Mouse (Mus musculus) neural tube, embryonic 13.5 days (tissue): Measurements from ENCODE around the gene Fam89a. TPM values are rescaled to one million over a fixed set of nuclear protein-coding genes. Genes with fewer than 3 reads are reported as not detected.
A peak's percentile ranks its signal among the peaks of the same experiment; 100 is the strongest.

Experiments used
- ATAC-seq: fragments of 200-750 bp; cut with Nextera tagmentation; 2 replicates; pipeline ENCODE4 v1.8.0; 2017; ENCODE audit warnings: low read depth, mild to moderate bottlenecking, moderate TSS enrichment, moderate library complexity
- H3K27ac ChIP-seq: fragments of 300-500 bp; sonication (generic); replicated peaks from 2 replicates; pipeline ENCODE4 v1.5.1; 2015; ENCODE audit warnings: moderate library complexity, mild to moderate bottlenecking, inconsistent platforms
- H3K27me3 ChIP-seq: fragments of 300-500 bp; sonication (generic); 2 replicates; pipeline ENCODE4 v1.6.1; 2015; ENCODE audit warnings: mild to moderate bottlenecking, inconsistent platforms
- H3K36me3 ChIP-seq: fragments of 300-500 bp; sonication (generic); 2 replicates; pipeline ENCODE4 v1.6.1; 2015; ENCODE audit warnings: mild to moderate bottlenecking, inconsistent platforms
- H3K4me1 ChIP-seq: fragments of 300-500 bp; sonication (generic); replicated peaks from 2 replicates; pipeline ENCODE4 v1.6.1; 2015; ENCODE audit warnings: inconsistent platforms
- H3K4me2 ChIP-seq: fragments of 300-500 bp; sonication (generic); 2 replicates; pipeline ENCODE4 v1.6.1; 2015; ENCODE audit warnings: inconsistent platforms, mild to moderate bottlenecking, moderate library complexity
- H3K4me3 ChIP-seq: fragments of 300-500 bp; sonication (generic); 2 replicates; pipeline ENCODE4 v1.5.1; 2015; ENCODE audit warnings: mild to moderate bottlenecking, inconsistent platforms
- H3K9ac ChIP-seq: fragments of 300-500 bp; sonication (generic); 2 replicates; pipeline ENCODE4 v1.6.1; 2015; ENCODE audit warnings: moderate library complexity, mild to moderate bottlenecking, inconsistent platforms
- H3K9me3 ChIP-seq: fragments of 300-500 bp; sonication (generic); 2 replicates; pipeline ENCODE4 v1.6.1; 2016; ENCODE audit warnings: inconsistent platforms
- WGBS: fragments of 180-500 bp; shearing (Covaris S2); methylation state at CpG from one replicate; pipeline ENCODE4 v1.1.7; 2015; 5-methylcytosine and 5-hydroxymethylcytosine counted together
- polyA plus RNA-seq: library from polyadenylated mRNA; unstranded; fragments of >200 nt; fragmentation: Nextera tagmentation; extraction: Ambion mirVana; gene quantifications from 2 replicates; pipeline ENCODE4 v1.2.1, GENCODE M21; 2015

Fam89a gene
- 12.1 and 15.9 TPM in 2 replicates for polyA plus RNA-seq

DNA sequence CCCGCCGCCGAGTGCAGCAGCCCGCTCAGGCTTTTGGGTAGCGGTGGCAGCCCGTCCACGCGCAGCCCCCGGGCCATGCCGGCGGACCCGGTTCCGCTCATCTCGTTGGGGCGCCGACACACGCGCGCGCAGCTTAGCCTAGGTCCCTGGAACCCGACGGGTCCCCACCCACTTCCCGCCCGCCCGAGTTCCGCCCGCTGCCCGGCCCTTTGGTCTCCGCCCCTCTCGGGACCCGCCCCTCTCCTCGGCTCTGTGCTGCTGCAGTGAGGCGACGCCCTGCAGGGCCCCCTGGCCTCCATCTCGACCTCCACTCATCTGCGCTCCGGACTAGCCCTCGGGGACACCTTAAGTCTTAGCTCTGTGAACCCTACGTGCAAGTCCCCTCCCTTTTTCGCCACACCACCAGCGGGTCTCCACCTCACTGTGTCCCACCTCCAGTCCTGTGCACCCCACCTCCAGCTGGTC is at the start of gene Fam89a:
Fam89a (minus strand) TSS at position 124 of the 465 bp plus-strand sequence.
- H3K36me3 ChIP-seq: no peaks in the 10 kb centered on the region
- H3K4me3 ChIP-seq: peak within 1 kb of the TSS; percentile 49
- H3K27me3 ChIP-seq: peaks cover 59% of the 10 kb centered on the region
- 0 out of 2 replicates have a peak, but pooled peaks have one; percentile 36 for ATAC-seq
- 2% methylated on average over 32 of the region's 41 CpGs for WGBS
- H3K9me3 ChIP-seq: no peaks in the 10 kb centered on the region; the same call in 1 of the 2 replicates
- H3K27ac ChIP-seq: no peak within 1 kb of the TSS; the same call in 1 of the 2 replicates
- peak within 1 kb of the TSS; percentile 64 for H3K9ac ChIP-seq
- peaks cover 27% of the 10 kb centered on the region for H3K4me1 ChIP-seq
- peak within 1 kb of the TSS; percentile 79 for H3K4me2 ChIP-seq

DNA sequence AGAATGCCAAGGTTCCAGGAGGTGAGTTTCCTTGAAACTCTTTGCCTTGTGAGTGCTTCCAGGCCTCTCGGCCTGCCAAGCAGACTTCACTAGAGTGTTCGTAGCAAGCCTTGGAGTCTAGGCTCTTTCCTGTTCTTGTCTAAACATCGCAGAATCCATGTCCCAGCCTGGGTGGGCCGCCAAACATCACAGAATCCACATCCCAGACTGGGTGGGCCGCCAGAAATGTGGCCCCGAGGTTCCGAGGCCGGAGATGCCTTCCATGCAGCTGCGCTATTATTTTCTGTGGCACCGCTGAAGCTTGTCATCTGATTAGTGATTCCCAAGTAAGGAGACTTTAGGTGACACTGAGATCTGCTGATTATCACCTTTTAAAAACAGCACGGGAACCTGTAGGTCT is 48.9 kb upstream of the Fam89a start:
- no peak for ATAC-seq

DNA sequence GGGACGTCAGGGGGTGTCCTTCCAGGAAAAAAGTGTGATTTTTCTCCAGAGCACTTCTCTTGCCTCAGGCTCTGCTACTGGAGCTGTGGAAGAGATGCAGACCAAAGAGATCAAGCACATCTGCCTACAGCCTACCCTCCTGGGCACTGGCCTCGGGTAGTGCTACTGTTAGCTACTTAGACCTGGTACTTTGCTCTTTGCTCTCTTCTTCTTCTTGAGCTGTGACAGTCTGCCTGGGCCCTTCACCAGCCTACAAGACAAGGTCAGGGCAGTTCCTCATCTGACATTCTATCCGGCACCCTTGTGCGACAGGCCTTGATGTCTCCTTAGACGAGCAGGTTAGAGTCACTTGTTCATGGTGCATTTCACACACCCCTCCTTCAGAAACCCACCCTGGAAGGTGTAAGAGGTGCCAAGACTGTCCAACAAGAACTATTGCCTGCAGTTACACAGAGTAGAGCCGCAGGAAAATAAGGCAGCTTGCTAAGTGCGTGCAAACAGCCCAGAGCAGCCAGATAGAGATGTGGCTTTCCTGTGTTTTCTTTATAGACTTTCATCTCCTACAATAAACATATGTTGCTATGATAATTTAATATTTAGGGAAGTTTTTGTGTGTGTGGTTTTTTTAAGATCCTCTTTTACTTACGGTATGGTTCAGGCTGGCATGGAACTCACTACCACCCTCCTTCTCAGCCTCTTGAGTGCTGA is 44.3 kb upstream of the Fam89a start:
- peaks cover 79% of the 10 kb centered on the region for H3K4me1 ChIP-seq
- WGBS: 68% methylated on average over 8 of the region's 8 CpGs
- H3K4me2 ChIP-seq: peak overlapping the region; percentile 89

More for the DNA sequence above, 48.9 kb upstream of the Fam89a start:
- Histone ChIP-seq H3K9me3 (no peaks in the 10 kb centered on the region), H3K4me2 (no peak overlapping the region), H3K4me1 (peaks cover 43% of the 10 kb centered on the region), H3K9ac (no peak overlapping the region), H3K36me3 (peaks cover 18% of the 10 kb centered on the region), H3K4me3 (no peak overlapping the region), H3K27ac (no peak overlapping the region), H3K27me3 (peaks cover 12% of the 10 kb centered on the region)
- WGBS: 48% methylated on average over 11 of the region's 11 CpGs

DNA sequence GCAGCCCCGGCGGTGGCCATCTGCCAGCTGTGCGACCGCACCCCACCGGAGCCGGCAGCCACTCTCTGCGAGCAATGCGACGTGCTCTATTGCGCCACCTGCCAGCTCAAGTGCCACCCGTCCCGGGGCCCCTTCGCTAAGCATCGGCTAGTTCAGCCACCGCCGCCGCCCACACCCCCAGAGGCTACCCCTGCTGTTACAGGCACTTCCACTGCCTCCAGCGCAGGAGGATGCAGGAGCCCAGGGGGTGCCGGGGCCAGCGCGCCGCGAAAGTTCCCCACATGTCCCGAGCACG is 42.8 kb upstream of the Fam89a start:
- Histone ChIP-seq H3K27ac (peak overlapping the region; percentile 98), H3K4me1 (peaks cover 78% of the 10 kb centered on the region), H3K4me2 (peak overlapping the region; percentile 89), H3K9ac (peak overlapping the region; percentile 93), H3K4me3 (peak overlapping the region; percentile 84), H3K9me3 (no peaks in the 10 kb centered on the region), H3K27me3 (peaks cover 29% of the 10 kb centered on the region), H3K36me3 (0 out of 2 replicates have a peak, but pooled peaks cover 7% of the 10 kb centered on the region)
- under 1% methylated on average over 25 of the region's 25 CpGs for WGBS
- ATAC-seq: peak; percentile 20

More for the DNA sequence above, 44.3 kb upstream of the Fam89a start:
- H3K4me3 ChIP-seq: peak overlapping the region; percentile 84
- no peak overlapping the region for H3K27ac ChIP-seq
- H3K9ac ChIP-seq: peak overlapping the region; percentile 93
- no peaks in the 10 kb centered on the region for H3K9me3 ChIP-seq
- peaks cover 29% of the 10 kb centered on the region for H3K27me3 ChIP-seq
- 0 out of 2 replicates have a peak, but pooled peaks cover 7% of the 10 kb centered on the region for H3K36me3 ChIP-seq
- ATAC-seq: no peak

DNA sequence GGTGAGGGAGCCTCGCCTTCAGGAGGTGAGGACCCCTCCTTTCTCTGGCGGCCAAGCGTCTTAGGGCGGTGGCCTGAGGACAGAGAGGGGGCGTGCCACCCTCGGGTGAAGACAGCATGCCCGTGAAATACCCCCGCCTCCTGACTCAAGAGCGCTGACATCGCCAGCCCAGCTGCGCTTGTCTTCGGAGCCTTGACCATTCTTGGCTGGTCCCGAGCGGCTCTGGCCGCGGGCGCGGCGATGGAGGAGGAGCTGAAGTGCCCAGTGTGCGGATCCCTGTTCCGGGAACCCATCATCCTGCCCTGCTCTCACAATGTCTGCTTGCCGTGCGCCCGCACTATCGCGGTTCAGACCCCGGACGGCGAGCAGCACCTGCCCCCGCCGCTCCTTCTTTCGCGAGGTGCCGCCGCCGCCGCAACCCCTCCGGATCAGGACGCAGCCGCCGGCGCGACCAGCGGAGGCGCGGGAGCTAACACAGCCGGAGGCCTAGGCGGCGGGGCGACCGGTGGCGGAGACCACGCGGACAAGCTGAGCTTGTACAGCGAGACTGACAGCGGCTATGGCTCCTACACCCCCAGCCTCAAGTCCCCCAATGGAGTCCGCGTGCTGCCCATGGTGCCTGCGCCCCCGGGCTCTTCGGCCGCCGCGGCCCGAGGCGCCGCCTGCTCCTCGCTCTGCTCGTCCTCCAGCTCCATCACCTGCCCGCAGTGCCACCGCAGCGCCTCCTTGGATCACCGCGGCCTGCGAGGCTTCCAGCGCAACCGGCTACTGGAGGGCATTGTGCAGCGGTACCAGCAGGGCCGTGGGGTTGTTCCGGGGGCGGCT is 42.2 kb upstream of the Fam89a start:
- peak overlapping the region; percentile 93 for H3K9ac ChIP-seq
- WGBS: under 1% methylated on average over 81 of the region's 81 CpGs
- ATAC-seq: peak; percentile 25
- H3K9me3 ChIP-seq: no peaks in the 10 kb centered on the region
- peak overlapping the region; percentile 84 for H3K4me3 ChIP-seq
- 0 out of 2 replicates have a peak, but pooled peaks cover 4% of the 10 kb centered on the region for H3K36me3 ChIP-seq
- H3K4me2 ChIP-seq: peak overlapping the region; percentile 89
- H3K27ac ChIP-seq: peak overlapping the region; percentile 98
- H3K27me3 ChIP-seq: peaks cover 29% of the 10 kb centered on the region
- H3K4me1 ChIP-seq: peaks cover 73% of the 10 kb centered on the region

DNA sequence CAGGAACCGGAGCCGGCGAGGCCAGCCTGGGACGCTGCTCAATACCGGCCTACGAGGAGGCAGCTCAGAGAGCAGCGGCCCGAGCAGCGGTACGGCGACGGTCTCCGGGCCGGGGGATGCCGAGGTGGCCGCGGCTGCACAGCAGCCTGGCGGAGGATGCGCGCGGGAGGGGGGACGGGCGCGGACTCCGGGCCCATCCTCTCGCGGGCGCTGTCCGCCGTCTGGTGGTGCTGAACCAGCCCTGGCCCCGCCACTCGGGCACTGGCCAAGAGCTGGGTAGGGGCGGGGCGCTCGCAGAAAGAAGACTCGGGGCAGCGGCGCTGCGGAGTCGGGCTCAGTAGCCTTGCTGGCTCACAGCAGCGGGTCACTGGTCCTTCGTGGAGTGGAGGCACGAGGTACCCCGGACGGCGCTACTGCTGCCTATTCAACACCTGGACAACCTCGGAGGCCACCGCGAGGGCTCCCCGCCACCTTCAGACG is 41.6 kb upstream of the Fam89a start:
- H3K27ac ChIP-seq: peak overlapping the region; percentile 98
- H3K4me1 ChIP-seq: peaks cover 66% of the 10 kb centered on the region
- peak overlapping the region; percentile 93 for H3K9ac ChIP-seq
- under 1% methylated on average over 46 of the region's 51 CpGs for WGBS
- H3K27me3 ChIP-seq: peaks cover 29% of the 10 kb centered on the region
- peak overlapping the region; percentile 89 for H3K4me2 ChIP-seq
- H3K4me3 ChIP-seq: peak overlapping the region; percentile 84
- H3K9me3 ChIP-seq: no peaks in the 10 kb centered on the region
- no peaks in the 10 kb centered on the region for H3K36me3 ChIP-seq
- peak; percentile 77 for ATAC-seq

DNA sequence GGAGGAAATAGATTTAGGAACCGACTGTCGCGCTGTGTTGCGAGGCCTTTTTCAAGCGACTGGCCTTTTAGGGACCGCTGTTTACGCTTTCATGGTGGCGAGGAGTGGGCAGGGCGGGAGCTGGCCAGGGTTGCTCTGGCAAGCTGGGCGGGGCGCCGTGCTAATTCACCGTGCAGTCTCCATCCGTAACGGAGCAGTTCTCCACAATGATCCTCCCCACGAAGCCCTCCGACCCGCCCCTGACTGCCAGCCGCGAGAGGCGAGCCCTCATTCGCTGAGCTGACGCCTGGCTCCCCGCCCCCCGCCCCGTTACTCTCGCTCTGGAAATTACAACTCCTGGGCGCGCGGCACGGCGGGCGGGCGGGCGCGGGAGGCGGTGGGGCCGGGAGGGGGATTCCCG is 41.1 kb upstream of the Fam89a start, which contains the start of gene Trim67:
Trim67 (plus strand) TSS at position 385 of the 400 bp plus-strand sequence.
- under 1% methylated on average over 39 of the region's 39 CpGs for WGBS
- Histone ChIP-seq H3K4me2 (peak within 1 kb of the TSS; percentile 89), H3K4me1 (peaks cover 62% of the 10 kb centered on the region), H3K4me3 (peak within 1 kb of the TSS; percentile 84), H3K9me3 (no peaks in the 10 kb centered on the region), H3K36me3 (no peaks in the 10 kb centered on the region), H3K27me3 (peaks cover 29% of the 10 kb centered on the region), H3K9ac (peak within 1 kb of the TSS; percentile 93), H3K27ac (peak within 1 kb of the TSS; percentile 98)
- peak; percentile 94 for ATAC-seq

DNA sequence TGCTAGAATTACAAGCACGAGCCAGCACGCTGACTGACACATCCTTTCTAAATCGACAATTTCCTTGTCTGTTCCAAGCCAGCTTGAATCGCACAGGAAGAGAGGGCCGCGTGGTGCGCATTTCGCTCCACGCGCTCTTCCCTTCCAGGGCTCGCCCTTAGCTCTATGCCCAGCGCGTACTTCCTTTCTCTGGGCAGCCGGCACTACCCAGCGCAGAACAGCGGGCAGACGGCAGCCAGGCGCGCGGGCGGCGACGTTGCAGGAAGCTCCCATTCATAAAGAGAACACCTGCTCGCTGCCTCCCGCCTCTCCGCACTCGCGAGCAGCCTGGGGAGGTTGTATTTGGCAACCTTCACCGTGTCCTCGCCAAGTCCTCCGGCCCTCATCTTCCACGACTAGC is 40.6 kb upstream of the Fam89a start:
- peaks cover 57% of the 10 kb centered on the region for H3K4me1 ChIP-seq
- peak overlapping the region; percentile 89 for H3K4me2 ChIP-seq
- WGBS: under 1% methylated on average over 32 of the region's 32 CpGs
- peak overlapping the region; percentile 93 for H3K9ac ChIP-seq
- H3K27me3 ChIP-seq: peaks cover 29% of the 10 kb centered on the region
- peak overlapping the region; percentile 84 for H3K4me3 ChIP-seq
- H3K36me3 ChIP-seq: no peaks in the 10 kb centered on the region
- H3K9me3 ChIP-seq: no peaks in the 10 kb centered on the region
- peak; percentile 41 for ATAC-seq
- H3K27ac ChIP-seq: peak overlapping the region; percentile 98

DNA sequence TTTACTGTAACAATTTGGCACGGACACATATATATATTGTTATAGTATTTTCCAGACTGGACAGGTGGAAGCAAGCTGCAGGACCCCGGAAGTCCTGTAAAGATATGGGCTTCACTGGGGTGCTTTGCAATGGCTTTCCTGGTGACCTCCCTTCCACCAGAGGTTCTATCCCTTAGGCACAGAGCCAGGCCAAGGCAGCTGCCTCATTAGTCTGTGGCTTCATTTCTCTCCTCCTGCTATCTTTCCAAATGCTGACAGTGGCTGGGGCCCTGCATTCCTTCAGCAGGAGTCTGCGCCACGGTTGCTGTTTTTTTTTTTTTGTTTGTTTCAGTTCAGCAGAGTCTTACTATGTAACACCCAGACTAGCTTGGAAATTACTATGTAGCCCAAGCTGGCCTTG is 40.1 kb upstream of the Fam89a start:
- H3K4me2 ChIP-seq: peak overlapping the region; percentile 89
- no peaks in the 10 kb centered on the region for H3K36me3 ChIP-seq
- H3K9me3 ChIP-seq: no peaks in the 10 kb centered on the region
- H3K9ac ChIP-seq: peak overlapping the region; percentile 93
- H3K27me3 ChIP-seq: peaks cover 27% of the 10 kb centered on the region
- H3K27ac ChIP-seq: peak overlapping the region; percentile 98
- WGBS: 46% methylated on average over 4 of the region's 4 CpGs
- no peak for ATAC-seq
- H3K4me1 ChIP-seq: peaks cover 53% of the 10 kb centered on the region
- peak overlapping the region; percentile 84 for H3K4me3 ChIP-seq

DNA sequence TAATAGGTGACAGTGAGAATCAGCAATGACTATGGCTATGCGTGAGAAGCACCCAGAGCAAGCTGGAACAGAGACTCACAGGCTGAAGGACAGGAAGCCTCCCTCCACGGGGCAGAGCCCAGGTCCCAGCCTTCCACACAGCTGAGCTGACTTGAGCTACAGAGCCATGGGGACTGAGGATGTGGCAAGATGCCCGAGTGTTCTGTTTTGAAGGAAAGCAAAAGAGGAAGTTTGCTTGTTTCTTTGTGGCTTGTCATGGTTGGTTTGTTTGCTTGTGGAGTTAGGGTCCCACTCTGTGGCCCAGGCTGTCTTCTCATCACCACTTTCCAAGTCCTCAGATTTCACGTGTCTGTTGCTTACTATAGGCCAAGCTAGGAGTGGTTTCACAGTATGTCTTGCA is 39.0 kb upstream of the Fam89a start:
- H3K4me2 ChIP-seq: no peak overlapping the region
- peaks cover 18% of the 10 kb centered on the region for H3K27me3 ChIP-seq
- peak overlapping the region; percentile 98 for H3K27ac ChIP-seq
- ATAC-seq: no peak
- no peaks in the 10 kb centered on the region for H3K9me3 ChIP-seq
- 74% methylated on average over 4 of the region's 4 CpGs for WGBS
- H3K9ac ChIP-seq: no peak overlapping the region
- H3K4me3 ChIP-seq: no peak overlapping the region
- H3K4me1 ChIP-seq: peaks cover 42% of the 10 kb centered on the region
- H3K36me3 ChIP-seq: no peaks in the 10 kb centered on the region

DNA sequence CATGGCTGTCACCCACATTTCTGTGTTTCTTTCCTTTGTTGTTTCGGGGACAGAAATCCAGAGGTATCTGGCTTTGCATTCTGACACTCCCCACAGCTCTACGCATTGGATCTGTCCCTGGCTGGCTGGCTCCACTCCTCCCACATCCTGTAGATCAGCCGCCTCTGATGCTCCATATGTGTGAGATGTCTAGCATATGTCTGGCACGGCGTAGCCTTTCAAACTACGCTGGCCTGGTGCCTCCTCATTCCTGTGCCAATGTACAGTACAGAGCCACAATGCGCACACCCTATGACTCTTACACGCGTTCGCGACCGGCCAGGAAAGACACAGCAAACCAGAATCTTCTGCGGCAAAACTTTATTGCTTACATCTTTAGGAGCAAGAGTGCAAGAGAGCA is 33.0 kb upstream of the Fam89a start:
- Histone ChIP-seq H3K4me1 (peaks cover 19% of the 10 kb centered on the region), H3K9me3 (no peaks in the 10 kb centered on the region), H3K27me3 (no peaks in the 10 kb centered on the region), H3K9ac (no peak overlapping the region), H3K4me3 (no peak overlapping the region), H3K27ac (no peak overlapping the region), H3K36me3 (no peaks in the 10 kb centered on the region), H3K4me2 (no peak overlapping the region)
- WGBS: 92% methylated on average over 13 of the region's 13 CpGs
- no peak for ATAC-seq

DNA sequence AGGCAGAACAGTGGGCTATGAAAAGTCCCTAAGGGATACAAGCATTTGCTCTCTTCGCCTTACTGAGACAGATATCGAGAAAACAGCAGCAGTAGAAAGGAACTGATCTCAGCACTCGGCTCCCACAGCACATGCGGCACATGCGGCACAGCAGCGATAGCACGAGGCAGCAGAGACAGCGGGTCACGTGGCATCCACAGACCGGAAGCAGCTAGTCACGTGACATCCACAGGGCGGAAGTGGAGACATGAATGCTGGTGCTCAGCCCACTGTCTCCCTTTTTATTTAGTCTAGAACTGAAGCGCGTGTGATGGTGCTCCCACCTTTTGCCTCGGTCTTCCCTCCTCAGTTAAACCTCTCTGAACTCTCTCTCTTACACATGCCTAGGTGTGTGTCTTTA is 31.6 kb upstream of the Fam89a start:
- Histone ChIP-seq H3K9me3 (no peaks in the 10 kb centered on the region), H3K4me1 (peaks cover 19% of the 10 kb centered on the region), H3K27me3 (no peaks in the 10 kb centered on the region), H3K9ac (no peak overlapping the region), H3K4me3 (no peak overlapping the region), H3K36me3 (no peaks in the 10 kb centered on the region), H3K4me2 (no peak overlapping the region), H3K27ac (no peak overlapping the region)
- WGBS: 87% methylated on average over 15 of the region's 15 CpGs
- no peak for ATAC-seq
